In the genomic region with DNA sequence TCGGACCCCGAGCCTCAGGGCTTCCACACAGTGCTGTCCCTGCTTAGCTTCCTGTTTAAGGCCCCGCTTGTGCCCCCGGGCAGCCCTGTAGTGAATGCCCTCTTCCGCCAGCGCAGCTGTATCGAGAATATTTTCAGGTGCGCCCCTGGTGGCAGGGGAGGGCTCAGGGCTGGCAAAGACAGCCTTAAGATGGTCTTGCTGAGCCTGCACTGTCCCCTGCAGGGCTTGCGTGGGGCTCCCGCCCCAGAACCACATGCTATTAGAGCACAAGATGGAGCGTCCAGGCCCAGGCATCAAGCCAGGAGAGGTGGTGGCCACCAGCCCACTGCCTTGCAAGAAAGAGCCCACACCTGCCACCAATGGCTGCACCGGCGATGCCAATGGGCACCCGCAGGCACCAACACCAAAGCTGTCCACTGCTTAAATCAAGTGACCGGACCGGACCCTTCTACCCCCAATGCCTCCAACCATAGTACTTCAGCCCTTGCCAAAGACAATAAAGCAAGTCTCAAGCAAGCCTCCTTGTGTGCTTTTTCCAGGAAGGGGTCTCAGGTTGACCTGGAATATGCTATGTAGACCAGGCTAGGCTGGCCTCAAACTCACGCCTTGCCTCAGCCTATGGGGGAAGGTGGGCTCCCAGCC, we compare ENCODE assay signal across 8 mouse cellular contexts. TPM values are rescaled to one million over a fixed set of nuclear protein-coding genes. Genes with fewer than 3 reads are reported as not detected.
A peak's percentile ranks its signal among the peaks of the same experiment; 100 is the strongest.
DNase-seq lines count a peak whose midpoint lies in the region; ATAC-seq lines count a peak whose summit lies in the region.

No protein-coding gene starts in this region.

- 86% methylated on average over 17 of the region's 17 CpGs for WGBS in neural tube, embryonic 15.5 days

- H3K27me3 ChIP-seq in neural tube, embryonic 15.5 days (replicated peaks), result no peaks in the 10 kb centered on the region

- intact Hi-C loops in heart, postnatal 36 days (cut with DNase I), result no loop called here

- DNase-seq in heart, adult 11 months, result peak; percentile 93
- DNase-seq in heart, postnatal 36 days, result no peak
- DNase-seq in testis, postnatal 10 days (ENCODE audit: low spot score), result peak; percentile 76
- no peak for DNase-seq in testis, postnatal 14 days (ENCODE audit: low spot score)
- DNase-seq in induced T-regulatory cell, adult 2 months (ENCODE audit: low read depth), result peak; percentile 32
- DNase-seq in gastrocnemius, adult 18-20 months (ENCODE audit: low spot score), result no peak
- no peak for DNase-seq in adrenal gland, postnatal 14 days

- H3K9me3 ChIP-seq in neural tube, embryonic 15.5 days (replicated peaks), result no peaks in the 10 kb centered on the region

- H3K4me3 ChIP-seq in neural tube, embryonic 15.5 days (replicated peaks), result no peak overlapping the region

- peaks cover 87% of the 10 kb centered on the region for H3K4me1 ChIP-seq in neural tube, embryonic 15.5 days

- H3K9ac ChIP-seq in neural tube, embryonic 15.5 days (replicated peaks), result no peak overlapping the region

- no peak overlapping the region for H3K27ac ChIP-seq in neural tube, embryonic 15.5 days (replicated peaks)

- H3K36me3 ChIP-seq in neural tube, embryonic 15.5 days, result peaks cover 14% of the 10 kb centered on the region

- ATAC-seq in neural tube, embryonic 15.5 days (ENCODE audit: low FRiP score), result no peak

- peak overlapping the region; percentile 69 for H3K4me2 ChIP-seq in neural tube, embryonic 15.5 days

RNA-seq across cellular contexts. Expression of gene Isyna1, which starts 2.7 kb away (rescaled TPM):
- 10 to 100 TPM; 22.2 to 25.8 TPM for total RNA-seq in heart, postnatal 36 days (2021)
- polyA plus RNA-seq in neural tube, embryonic 15.5 days (2015; fragmentation: Nextera tagmentation; extraction: Ambion mirVana), result 137 and 142 TPM in 2 replicates
- total RNA-seq in gastrocnemius, adult 18-20 months (2021), result 1 to 10 TPM; 2.6 to 3.2 TPM
- 77.2 and 84.7 TPM in 2 replicates for total RNA-seq in adrenal gland, postnatal 14 days (2021)

RNA-seq across cellular contexts. Expression of gene Ssbp4, which starts 11.8 kb away (rescaled TPM):
- 10 to 100 TPM; 28.9 to 35.0 TPM for total RNA-seq in heart, postnatal 36 days (2021)
- polyA plus RNA-seq in neural tube, embryonic 15.5 days (2015; fragmentation: Nextera tagmentation; extraction: Ambion mirVana), result 170 and 175 TPM in 2 replicates
- total RNA-seq in gastrocnemius, adult 18-20 months (2021), result 10 to 100 TPM; 11.6 to 19.4 TPM
- 84.4 and 102 TPM in 2 replicates for total RNA-seq in adrenal gland, postnatal 14 days (2021)

RNA-seq across cellular contexts. Expression of gene Lrrc25, which starts 19.1 kb away (rescaled TPM):
- 1 to 10 TPM; 1.9 to 3.0 TPM for total RNA-seq in heart, postnatal 36 days (2021)
- polyA plus RNA-seq in neural tube, embryonic 15.5 days (2015; fragmentation: Nextera tagmentation; extraction: Ambion mirVana), result 1.5 and 2.6 TPM in 2 replicates
- under 1 TPM; 0.23 to 0.64 TPM for total RNA-seq in gastrocnemius, adult 18-20 months (2021)
- 1.6 and 2.0 TPM in 2 replicates for total RNA-seq in adrenal gland, postnatal 14 days (2021)

RNA-seq across cellular contexts. Expression of gene Gdf15, which starts 35.4 kb away (rescaled TPM):
- total RNA-seq in heart, postnatal 36 days (2021), result 1 to 10 TPM in 1 of 2 experiments, under 1 TPM in 1; 0.22 to 1.6 TPM
- 0.22 TPM in 2 replicates for polyA plus RNA-seq in neural tube, embryonic 15.5 days (2015; fragmentation: Nextera tagmentation; extraction: Ambion mirVana)
- total RNA-seq in gastrocnemius, adult 18-20 months (2021), result under 1 TPM; 0.16 to 0.21 TPM
- total RNA-seq in adrenal gland, postnatal 14 days (2021), result 0.79 and 1.0 TPM in 2 replicates

RNA-seq across cellular contexts. Expression of gene Ell, which starts 57.6 kb away (rescaled TPM):
- 10 to 100 TPM; 12.0 to 12.1 TPM for total RNA-seq in heart, postnatal 36 days (2021)
- 14.7 and 19.2 TPM in 2 replicates for polyA plus RNA-seq in neural tube, embryonic 15.5 days (2015; fragmentation: Nextera tagmentation; extraction: Ambion mirVana)
- 10 to 100 TPM; 12.5 to 21.8 TPM for total RNA-seq in gastrocnemius, adult 18-20 months (2021)
- total RNA-seq in adrenal gland, postnatal 14 days (2021), result 22.4 and 22.9 TPM in 2 replicates

Comparison
In these comparisons a context has a peak if more than half of its experiments do, and no peak if none do; other contexts are left out.
1. DNase-seq: peak in heart, adult 11 months (single experiment), testis, postnatal 10 days (single experiment) and induced T-regulatory cell, adult 2 months (single experiment); none in heart, postnatal 36 days (0 of 2), testis, postnatal 14 days (single experiment), gastrocnemius, adult 18-20 months (single experiment) and adrenal gland, postnatal 14 days (single experiment).
2. RNA of gene Isyna1, which starts 2.7 kb away (total RNA-seq): 77.2 to 84.7 TPM in adrenal gland, postnatal 14 days and 22.2 to 25.8 TPM in heart, postnatal 36 days; 2.6 to 3.2 TPM in gastrocnemius, adult 18-20 months; every median in the first group is over 4 times any median in the second.